Mouse (Mus musculus) heart, adult 2 months (tissue): ENCODE measurements around the gene Psmd1. TPM values are rescaled to one million over a fixed set of nuclear protein-coding genes. Genes with fewer than 3 reads are reported as not detected.

Experiments
- DNase-seq, 2 experiments: peaks; one replicate each; pipeline ENCODE4 v3.0.0; 2021
- H3K27ac ChIP-seq: fragments of 200-600 bp; 2 replicates; pipeline ENCODE4 v1.8.1; 2022
- H3K27me3 ChIP-seq: fragments of 200-500 bp; 2 replicates; pipeline ENCODE4 v1.6.1; 2012; ENCODE audit warnings: mild to moderate bottlenecking, low read length, inconsistent platforms, mixed read lengths; ENCODE audit not compliant: control insufficient read depth, insufficient read depth
- H3K36me3 ChIP-seq: fragments of 200-500 bp; 2 replicates; pipeline ENCODE4 v1.6.1; 2012; ENCODE audit warnings: low read length, inconsistent platforms; ENCODE audit not compliant: control insufficient read depth, insufficient read depth
- H3K4me1 ChIP-seq: fragments of 200-500 bp; 2 replicates; pipeline ENCODE4 v1.6.1; 2011; ENCODE audit warnings: low read length; ENCODE audit not compliant: control insufficient read depth, insufficient read depth
- H3K4me3 ChIP-seq: fragments of 200-600 bp; 2 replicates; pipeline ENCODE4 v1.8.1; 2022
- H3K79me2 ChIP-seq: fragments of 200-500 bp; replicated peaks from 2 replicates; pipeline ENCODE4 v1.6.1; 2012; ENCODE audit warnings: mild to moderate bottlenecking, inconsistent platforms, low read length, moderate library complexity, mixed read lengths; ENCODE audit not compliant: control insufficient read depth, insufficient read depth
- H3K9ac ChIP-seq: fragments of 200-500 bp; 2 replicates; pipeline ENCODE4 v1.6.1; 2012; ENCODE audit warnings: low read depth, mild to moderate bottlenecking, control low read depth, inconsistent platforms, low read length, mixed read lengths
- CTCF ChIP-seq: fragments of 200-600 bp; IDR thresholded peaks from 2 replicates; pipeline ENCODE4 v1.8.1; 2022; ENCODE audit warnings: antibody characterized with exemption, mild to moderate bottlenecking, moderate library complexity
- EP300 ChIP-seq: fragments of 200-500 bp; IDR thresholded peaks from 2 replicates; pipeline ENCODE4 v1.6.1; 2011; ENCODE audit warnings: low read depth, low read length, control low read depth; ENCODE audit not compliant: insufficient read depth
- POLR2A ChIP-seq: fragments of 200-500 bp; IDR thresholded peaks from 2 replicates; pipeline ENCODE4 v1.6.1; 2011; ENCODE audit warnings: mild to moderate bottlenecking, low read depth, low read length, control low read depth; ENCODE audit not compliant: insufficient read depth
- WGBS: fragments of 180-500 bp; shearing (Covaris S2); methylation state at CpG from one replicate; pipeline ENCODE4 v1.1.7; 2018; 5-methylcytosine and 5-hydroxymethylcytosine counted together
- intact Hi-C: fragments of 180-260 bp; cut with DNase I; formaldehyde crosslinking; loops from one replicate; pipeline ENCODE4 v1.15.1; 2025
- polyA plus RNA-seq: library from polyadenylated mRNA; depleted of rRNA; stranded (reverse); fragments of >200 nt; gene quantifications from 2 replicates; pipeline ENCODE4 v1.2.3, GENCODE M21; 2012
- total RNA-seq, 2 experiments: library from RNA; stranded (reverse); gene quantifications; 2 replicates each; pipeline ENCODE4 v1.2.3; 2021

Psmd1 gene
- total and polyA plus RNA-seq, 3 experiments, result 65.0 to 104 (median 91.6) TPM

GRCm38 (mm10) chr1:86032273-86032987 is 31.8 kb upstream of the Psmd1 start:
- H3K4me3 ChIP-seq, result no peak overlapping the region
- DNase-seq, result no peak
- no peak overlapping the region for H3K9ac ChIP-seq
- no peaks in the 10 kb centered on the region for H3K27me3 ChIP-seq
- H3K79me2 ChIP-seq, result no peaks in the 10 kb centered on the region
- 27% methylated on average over 11 of the region's 11 CpGs for WGBS
- intact Hi-C loops, result no loop called here
- H3K27ac ChIP-seq, result no peak overlapping the region
- no peak for TF ChIP-seq EP300
- TF ChIP-seq POLR2A, result no peak
- TF ChIP-seq CTCF, result no peak
- H3K36me3 ChIP-seq, result no peaks in the 10 kb centered on the region
- H3K4me1 ChIP-seq, result no peaks in the 10 kb centered on the region

- no peaks in the 10 kb centered on the region for H3K79me2 ChIP-seq
- 41% methylated on average over 3 of the region's 3 CpGs for WGBS
- no peak overlapping the region for H3K9ac ChIP-seq
Measured at GRCm38 (mm10) chr1:86038191-86038951, 25.8 kb upstream of the Psmd1 start.

GRCm38 (mm10) chr1:86040131-86040530 is 24.1 kb upstream of the Psmd1 start:
- peaks cover 3% of the 10 kb centered on the region for H3K4me1 ChIP-seq
- intact Hi-C loops, result no loop called here
- no peak overlapping the region for H3K27ac ChIP-seq
- H3K79me2 ChIP-seq, result no peaks in the 10 kb centered on the region
- no peak overlapping the region for H3K4me3 ChIP-seq
- no peaks in the 10 kb centered on the region for H3K36me3 ChIP-seq
- H3K9ac ChIP-seq, result no peak overlapping the region
- 57% methylated on average over 4 of the region's 4 CpGs for WGBS
- H3K27me3 ChIP-seq, result no peaks in the 10 kb centered on the region; the same call in 1 of the 2 replicates
- DNase-seq, result no peak
- no peak for TF ChIP-seq POLR2A
- TF ChIP-seq EP300, result no peak
- TF ChIP-seq CTCF, result no peak

More at GRCm38 (mm10) chr1:86038191-86038951, 25.8 kb upstream of the Psmd1 start:
- Histone ChIP-seq H3K27me3 (no peaks in the 10 kb centered on the region), H3K27ac (peak overlapping the region; percentile 40), H3K4me3 (no peak overlapping the region), H3K36me3 (no peaks in the 10 kb centered on the region), H3K4me1 (peaks cover 3% of the 10 kb centered on the region)
- peak; percentile 48 to 62 for DNase-seq
- no peak for TF ChIP-seq CTCF
- intact Hi-C loops, result no loop called here

- H3K9ac ChIP-seq, result no peak overlapping the region
- intact Hi-C loops, result no loop called here
- TF ChIP-seq POLR2A (no peak), EP300 (no peak), CTCF (no peak)
- no peak overlapping the region for H3K27ac ChIP-seq
- no peak overlapping the region for H3K4me3 ChIP-seq
- peaks cover 2% of the 10 kb centered on the region for H3K27me3 ChIP-seq
- H3K36me3 ChIP-seq, result no peaks in the 10 kb centered on the region
- WGBS, result 89% methylated on average over 3 of the region's 3 CpGs
- DNase-seq, result no peak
- peaks cover 3% of the 10 kb centered on the region for H3K4me1 ChIP-seq
- no peaks in the 10 kb centered on the region for H3K79me2 ChIP-seq
Measured at GRCm38 (mm10) chr1:86040817-86041216, 23.4 kb upstream of the Psmd1 start.

- Histone ChIP-seq H3K79me2 (no peaks in the 10 kb centered on the region), H3K4me3 (no peak overlapping the region), H3K27me3 (peaks cover 11% of the 10 kb centered on the region), H3K36me3 (no peaks in the 10 kb centered on the region), H3K4me1 (no peaks in the 10 kb centered on the region), H3K27ac (no peak overlapping the region), H3K9ac (no peak overlapping the region)
- no peak for DNase-seq
- TF ChIP-seq EP300 (no peak), CTCF (no peak), POLR2A (no peak)
- WGBS, result 68% methylated on average over 4 of the region's 4 CpGs
- intact Hi-C loops, result no loop called here
Measured at GRCm38 (mm10) chr1:86045056-86045455, 19.1 kb upstream of the Psmd1 start.
